Mouse (Mus musculus) olfactory bulb, adult 2 months (tissue): ENCODE data around the gene Tex13c3. TPM values are rescaled to one million over a fixed set of nuclear protein-coding genes. Genes with fewer than 3 reads are reported as not detected.
"Not testable (repeated sequence)": the region's sequence is repeated elsewhere in the genome, so short reads cannot be mapped to it uniquely, and the experiment has no call there.

Experiments used
- H3K27ac ChIP-seq: fragments of 200-500 bp; 2 replicates; pipeline ENCODE4 v1.5.1; 2012; ENCODE audit warnings: low read depth, low read length; ENCODE audit not compliant: insufficient read depth
- H3K4me1 ChIP-seq: fragments of 200-500 bp; 2 replicates; pipeline ENCODE4 v1.6.1; 2012; ENCODE audit warnings: low read length; ENCODE audit not compliant: control insufficient read depth, insufficient read depth
- H3K4me3 ChIP-seq: fragments of 200-500 bp; 2 replicates; pipeline ENCODE4 v1.5.1; 2012; ENCODE audit warnings: mild to moderate bottlenecking, low read depth, low read length, moderate library complexity; ENCODE audit not compliant: insufficient read depth
- CTCF ChIP-seq: fragments of 200-500 bp; IDR thresholded peaks from 2 replicates; pipeline ENCODE4 v1.5.1; 2012; ENCODE audit warnings: low read depth, mild to moderate bottlenecking, low read length, moderate library complexity; ENCODE audit not compliant: insufficient read depth
- POLR2A ChIP-seq: fragments of 200-500 bp; IDR thresholded peaks from 2 replicates; pipeline ENCODE4 v1.6.1; 2012; ENCODE audit warnings: mild to moderate bottlenecking, low read depth, low read length, moderate library complexity; ENCODE audit not compliant: insufficient read depth
- WGBS: fragments of 180-500 bp; shearing (Covaris S2); methylation state at CpG from one replicate; pipeline ENCODE4 v1.1.7; 2018; 5-methylcytosine and 5-hydroxymethylcytosine counted together
- polyA plus RNA-seq: library from polyadenylated mRNA; stranded (reverse); fragments of >200 nt; gene quantifications from 2 replicates; pipeline ENCODE4 v1.2.4, GENCODE M21; 2012; ENCODE audit warnings: low replicate concordance; ENCODE audit not compliant: missing spikeins, insufficient read depth, insufficient read length

Tex13c3 gene
- polyA plus RNA-seq = not detected in 2 replicates

DNA sequence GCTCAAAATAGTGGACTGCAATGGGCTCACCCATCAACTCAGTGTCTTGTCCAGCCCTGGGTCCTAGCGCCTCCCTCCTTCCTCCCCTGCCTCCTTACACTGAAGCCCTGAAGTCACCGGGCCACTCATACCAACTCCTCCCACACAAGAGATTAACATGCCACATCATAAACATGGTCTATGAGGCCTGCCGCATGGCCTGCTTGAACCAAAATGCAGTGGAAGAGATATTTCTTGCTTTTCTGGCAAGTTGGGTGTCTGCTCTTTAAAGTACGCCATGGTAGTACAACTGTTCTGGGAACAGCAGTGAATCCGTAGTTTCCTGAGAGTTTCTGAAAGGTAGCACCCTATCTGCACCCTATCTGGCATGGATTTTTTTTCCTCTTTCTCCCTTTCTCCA lies at the start of gene Tex13c3:
Gene Tex13c3 (minus strand): TSS at position 101 of the 400 bp plus-strand sequence.
- H3K27ac ChIP-seq, H3K4me3 ChIP-seq, H3K4me1 ChIP-seq: not testable (repeated sequence)
- WGBS = over 99% methylated on average over 5 of the region's 5 CpGs

- no peak overlapping the region for H3K27ac ChIP-seq
- H3K4me3 ChIP-seq = no peak overlapping the region
- WGBS = 88% methylated on average over 4 of the region's 4 CpGs
- H3K4me1 ChIP-seq = no peaks in the 10 kb centered on the region
- TF ChIP-seq POLR2A (no peak), CTCF (no peak)
Observed at GRCm38 (mm10) chrX:19489731-19490130, 8.6 kb upstream of the Tex13c3 start.
